Mouse (Mus musculus) large intestine, adult 2 months (tissue): ENCODE results near the gene Ywhaq. TPM values are rescaled to one million over a fixed set of nuclear protein-coding genes. Genes with fewer than 3 reads are reported as not detected.
A peak's percentile ranks its signal among the peaks of the same experiment; 100 is the strongest.

Experiments
- DNase-seq: peaks from one replicate; pipeline ENCODE4 v3.0.0-alpha.2; 2012; ENCODE audit warnings: low read depth, low spot score
- WGBS: fragments of 180-500 bp; shearing (Covaris S2); methylation state at CpG from one replicate; pipeline ENCODE4 v1.1.7; 2018; 5-methylcytosine and 5-hydroxymethylcytosine counted together
- polyA plus RNA-seq: library from polyadenylated mRNA; depleted of rRNA; stranded (reverse); fragments of >200 nt; gene quantifications from 2 replicates; pipeline ENCODE4 v1.2.3, GENCODE M21; 2012; rRNA removed

Gene Ywhaq
- polyA plus RNA-seq: 69.8 and 75.7 TPM in 2 replicates

DNA sequence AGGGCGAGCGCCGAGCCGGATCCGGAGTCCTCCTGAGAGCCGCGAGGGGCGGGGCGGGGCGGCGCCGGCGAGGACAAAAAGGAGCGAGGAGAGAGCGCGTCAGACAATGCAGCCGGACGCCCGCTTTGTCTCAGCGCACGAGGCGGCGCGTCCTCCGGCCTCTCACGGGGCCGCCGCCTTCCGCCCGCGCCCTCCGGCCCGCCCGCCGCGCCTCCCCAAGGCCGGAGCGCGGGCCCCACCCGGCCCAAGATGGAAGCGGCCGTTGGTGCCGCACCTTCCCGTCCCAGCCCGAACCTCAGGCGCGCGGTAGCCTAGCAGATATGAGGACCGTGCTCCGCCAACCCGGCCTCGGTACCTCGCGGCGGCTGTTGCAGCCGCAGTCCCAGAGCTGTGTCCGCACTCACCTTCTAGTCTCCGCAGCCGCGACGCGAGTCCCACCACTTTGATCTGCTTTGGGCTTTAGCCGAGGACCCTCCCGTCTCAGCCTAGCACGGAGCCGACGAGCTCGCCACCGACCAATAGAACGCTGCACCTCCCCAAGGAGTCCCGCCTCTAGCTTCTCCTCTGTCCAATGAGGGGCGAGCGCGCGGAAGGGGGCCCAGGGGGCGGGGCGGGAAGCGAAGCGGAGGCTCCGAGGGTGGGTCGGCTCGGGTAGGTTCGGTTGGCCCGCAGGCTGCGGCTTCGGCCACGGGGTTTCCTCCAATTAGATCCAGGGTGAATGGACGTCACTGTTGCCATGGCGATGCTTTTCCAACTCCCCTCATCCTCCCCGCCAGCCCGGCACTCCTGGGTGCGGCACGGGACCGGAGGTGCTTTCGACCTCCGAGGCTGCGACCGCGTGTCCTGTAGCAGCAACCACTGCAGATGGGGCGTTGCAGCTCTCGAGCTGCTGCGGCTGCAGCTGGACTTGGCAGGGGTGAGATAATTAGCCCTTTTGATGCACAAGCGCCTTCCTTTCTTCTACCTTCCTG, at the start of gene Ywhaq:
TSS of gene Ywhaq (minus strand) at position 538 of the 971 bp plus-strand sequence.
- peak; percentile 96 for DNase-seq
- WGBS: under 1% methylated on average over 99 of the region's 103 CpGs

DNA sequence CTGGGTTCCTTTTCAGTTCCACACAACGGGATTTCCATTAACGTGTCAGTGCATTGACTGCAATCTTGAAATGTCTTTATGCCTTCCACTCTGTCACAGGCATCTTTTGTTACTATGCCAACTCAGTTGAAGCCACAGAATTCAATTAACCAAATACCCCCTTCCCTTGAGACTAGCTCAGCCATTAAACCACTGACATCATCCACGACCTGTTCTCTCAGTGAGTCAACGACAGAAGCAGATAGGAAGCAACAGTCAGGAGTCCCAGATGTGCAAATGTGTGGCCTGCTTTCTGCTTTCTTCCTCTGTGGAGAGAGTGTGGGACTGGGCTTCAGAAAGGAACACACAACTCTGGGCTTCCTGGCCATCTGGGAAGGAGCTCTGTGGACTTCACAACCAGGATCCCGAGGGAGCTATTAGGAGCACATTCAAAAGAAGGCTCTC, 46.0 kb upstream of the Ywhaq start:
- 61% methylated on average over 5 of the region's 5 CpGs for WGBS
- DNase-seq: no peak

DNA sequence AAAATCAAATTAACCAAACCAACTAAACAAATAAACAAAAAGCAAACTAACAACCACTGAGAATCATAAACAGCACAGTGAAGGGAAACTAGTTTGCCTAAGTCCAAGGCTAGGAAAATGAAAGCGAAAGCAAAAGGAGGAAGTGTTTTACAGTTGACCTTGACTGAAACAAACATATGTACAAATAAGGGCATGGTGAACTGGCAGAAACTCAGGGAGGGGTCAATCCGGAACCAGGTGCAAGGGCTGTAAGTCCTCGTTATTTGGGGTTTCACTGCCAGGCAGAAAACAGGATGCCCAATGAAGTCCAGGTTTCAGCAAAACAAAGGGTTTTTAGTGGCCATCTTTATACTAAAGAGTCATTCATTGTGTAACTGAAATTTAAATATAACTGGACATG, 45.2 kb upstream of the Ywhaq start:
- DNase-seq: no peak
- WGBS: 40% methylated on average over 3 of the region's 3 CpGs

DNA sequence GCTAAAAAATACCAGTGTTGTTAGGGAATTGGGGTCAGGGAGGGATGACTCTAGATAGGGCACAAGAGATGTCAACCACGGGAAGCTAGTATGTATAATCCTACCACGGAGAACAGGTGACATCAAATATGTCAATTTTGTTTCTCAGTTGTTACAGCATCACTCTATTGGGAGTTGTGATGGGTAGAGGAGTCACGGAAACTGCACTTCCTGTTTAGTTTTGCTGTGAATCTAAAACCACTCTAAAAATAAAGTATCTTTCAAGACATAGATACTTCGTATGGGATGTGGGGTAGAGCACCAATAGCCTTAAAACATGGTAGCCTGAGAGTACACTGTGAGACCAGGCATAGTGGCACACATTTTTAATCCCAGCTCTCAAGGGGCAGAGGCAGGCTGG, 42.2 kb upstream of the Ywhaq start:
- no peak for DNase-seq
- WGBS: 84% methylated on average over 4 of the region's 4 CpGs

DNA sequence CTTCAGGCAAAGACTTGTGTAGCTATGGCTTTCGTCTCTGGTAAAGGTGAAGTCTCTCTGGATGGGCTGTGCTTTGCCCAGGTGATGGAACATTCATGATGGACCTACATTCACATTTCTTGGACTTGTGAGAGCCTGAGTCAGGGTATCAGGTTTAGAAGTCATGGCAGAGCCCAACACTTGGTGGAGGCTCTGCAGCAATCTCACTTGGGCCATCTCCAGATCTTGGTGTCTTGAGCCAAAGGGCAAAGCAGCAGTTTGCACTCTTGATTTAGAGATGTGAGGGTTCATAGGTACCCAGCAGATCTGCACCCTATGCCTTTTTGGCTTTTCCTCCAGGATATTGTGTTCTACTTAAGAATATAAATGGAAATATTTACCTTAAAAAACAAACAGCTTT, 38.6 kb upstream of the Ywhaq start:
- 95% methylated on average over 1 of the region's 1 CpGs for WGBS

DNA sequence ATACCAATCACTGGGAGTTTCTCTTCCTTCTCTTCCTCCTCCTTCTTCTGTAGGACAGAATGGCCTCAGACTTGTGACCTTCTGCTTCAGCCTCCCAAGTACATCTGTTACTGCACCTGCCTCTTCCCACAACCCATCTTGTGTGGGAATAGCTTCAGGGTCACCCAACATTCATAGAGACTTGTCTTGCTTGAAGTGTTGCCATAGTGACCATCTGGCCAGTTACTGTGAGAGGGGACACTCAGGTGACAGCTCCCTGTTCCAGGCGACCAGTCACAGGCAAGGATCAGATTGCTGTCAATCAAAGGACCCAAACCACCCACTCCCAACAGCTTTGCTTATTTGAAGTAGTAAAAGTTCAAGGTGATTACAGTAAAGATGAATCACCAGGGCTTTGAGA, 34.3 kb upstream of the Ywhaq start:
- WGBS: 26% methylated on average over 1 of the region's 1 CpGs
- DNase-seq: no peak

More for the DNA sequence above, 38.6 kb upstream of the Ywhaq start:
- DNase-seq: no peak

DNA sequence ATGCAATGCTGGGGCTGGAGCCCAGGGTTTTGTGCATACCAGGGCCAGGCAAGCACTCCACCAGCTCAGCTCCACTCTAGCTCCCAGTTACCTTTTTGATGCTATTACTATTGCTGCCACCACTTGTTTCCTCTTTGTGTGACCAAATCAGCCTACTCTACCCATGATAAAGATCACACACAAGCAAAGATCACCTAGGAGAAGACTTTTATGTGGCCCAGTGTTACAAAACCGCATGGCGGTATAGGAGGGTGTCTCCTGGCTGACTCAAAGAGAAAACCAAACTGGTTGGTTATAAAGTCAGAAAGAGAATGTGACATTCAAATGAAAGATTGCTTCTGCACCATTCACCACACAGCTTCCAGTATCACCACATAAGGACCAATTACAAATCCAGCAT, 33.9 kb upstream of the Ywhaq start:
- 92% methylated on average over 2 of the region's 2 CpGs for WGBS

DNA sequence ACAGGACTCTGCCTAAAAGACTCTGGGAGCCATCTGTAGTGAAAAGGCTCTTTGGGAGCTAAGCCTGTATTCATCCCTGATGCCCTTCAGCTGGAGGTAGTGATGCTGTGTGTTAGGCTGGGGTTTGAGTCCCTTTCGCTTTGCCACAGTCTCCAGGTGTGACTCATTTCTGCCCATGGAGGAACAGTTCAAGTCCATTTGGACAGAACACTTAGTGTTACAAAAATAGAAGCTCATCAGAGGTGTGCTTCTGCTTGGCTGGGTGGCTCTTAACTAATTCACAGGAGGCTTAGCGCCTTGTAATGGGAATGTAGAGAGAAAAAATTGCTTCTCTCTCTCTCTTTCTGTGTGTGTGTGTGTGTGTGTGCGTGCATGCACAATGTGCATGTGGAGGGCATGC, 26.3 kb upstream of the Ywhaq start:
- DNase-seq: no peak
- WGBS: 97% methylated on average over 3 of the region's 3 CpGs

More for the DNA sequence above, 33.9 kb upstream of the Ywhaq start:
- DNase-seq: no peak

DNA sequence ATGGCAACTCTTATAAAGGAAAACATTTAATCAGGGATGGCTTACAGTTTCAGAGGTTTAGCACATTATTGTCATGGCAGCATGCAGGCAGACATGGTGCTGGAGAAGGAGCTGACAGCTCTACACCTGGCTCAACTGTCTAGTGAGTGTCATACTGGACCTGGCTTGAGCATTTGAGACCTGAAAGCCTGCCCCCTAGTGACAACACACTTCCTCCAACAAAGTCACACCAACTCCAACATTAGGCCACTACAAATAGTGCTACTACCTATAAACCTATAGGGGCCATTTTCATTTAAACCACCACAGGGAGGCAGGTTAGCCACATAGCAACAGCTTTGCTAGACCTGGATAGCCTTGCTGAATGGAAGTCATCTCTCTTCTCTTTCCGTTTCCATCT, 24.4 kb upstream of the Ywhaq start:
- no peak for DNase-seq
- 78% methylated on average over 1 of the region's 1 CpGs for WGBS

DNA sequence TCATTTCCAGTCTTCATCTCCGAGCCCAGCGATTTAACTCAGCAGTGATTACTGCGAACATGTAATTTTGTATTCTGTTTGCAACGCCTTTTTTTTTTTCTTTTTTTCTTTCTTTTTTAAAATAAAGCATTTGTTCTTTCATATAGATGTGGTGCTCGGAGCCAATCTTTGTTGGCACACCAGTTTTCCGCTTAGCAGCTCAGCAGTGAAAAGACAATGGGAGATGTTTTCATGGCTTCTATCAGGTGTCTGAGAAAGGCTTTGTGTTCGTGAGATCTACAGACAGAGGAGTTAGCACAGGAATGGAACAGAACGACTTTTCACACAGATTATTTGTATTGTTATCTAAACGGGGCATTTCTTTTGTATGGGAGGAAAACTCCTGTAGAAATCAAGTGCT, 22.0 kb upstream of the Ywhaq start:
- WGBS: 78% methylated on average over 9 of the region's 9 CpGs
- DNase-seq: no peak

DNA sequence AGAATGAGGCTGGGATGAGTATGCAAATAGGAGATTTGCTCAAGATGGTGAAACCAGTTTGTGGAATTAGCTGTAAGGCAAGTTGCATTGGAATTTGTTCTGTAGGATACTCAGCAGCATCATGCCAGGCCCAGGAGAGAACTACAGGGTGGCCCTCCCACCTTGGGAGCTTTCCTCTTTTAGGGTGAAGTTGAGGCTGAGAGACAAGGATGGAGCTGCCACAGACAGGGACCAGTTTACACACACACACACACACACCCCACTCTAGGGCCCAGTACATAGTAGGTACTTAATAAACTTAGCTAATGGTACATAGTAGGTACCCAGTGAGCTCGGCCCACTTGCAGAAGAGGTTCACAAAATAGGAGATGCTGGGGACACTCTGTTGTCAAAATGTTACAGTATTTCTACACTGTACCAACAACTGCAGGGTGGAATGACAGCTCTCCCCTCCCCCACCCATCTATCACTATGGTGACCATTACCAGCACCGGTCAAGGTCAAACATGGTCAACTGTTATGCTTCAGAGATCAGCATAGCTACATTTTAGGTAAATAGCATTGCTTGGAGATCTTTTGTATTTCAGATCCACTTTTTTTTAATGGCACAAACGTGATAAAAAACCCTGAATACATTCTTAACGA, 21.4 kb upstream of the Ywhaq start:
- 86% methylated on average over 4 of the region's 4 CpGs for WGBS
- DNase-seq: no peak

DNA sequence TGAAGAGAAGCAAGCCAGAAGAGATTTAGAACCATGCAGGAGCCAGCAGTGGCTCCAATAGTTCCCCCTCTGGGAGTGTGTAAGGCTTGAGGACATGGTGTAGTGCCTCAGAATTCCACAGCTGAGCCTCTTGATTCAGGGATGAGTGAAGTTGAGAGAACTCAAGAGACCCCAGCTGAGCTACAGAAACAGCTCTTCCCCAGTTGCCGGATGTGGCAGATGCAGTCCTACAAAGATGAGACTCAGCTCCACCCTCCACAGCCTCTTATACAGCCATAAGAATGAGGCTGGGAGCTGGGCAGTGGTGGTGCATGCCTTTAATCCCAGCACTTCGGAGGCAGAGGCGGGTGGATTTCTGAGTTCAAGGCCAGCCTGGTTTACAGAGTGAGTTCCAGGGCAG, 20.9 kb upstream of the Ywhaq start:
- 85% methylated on average over 3 of the region's 3 CpGs for WGBS
- no peak for DNase-seq

DNA sequence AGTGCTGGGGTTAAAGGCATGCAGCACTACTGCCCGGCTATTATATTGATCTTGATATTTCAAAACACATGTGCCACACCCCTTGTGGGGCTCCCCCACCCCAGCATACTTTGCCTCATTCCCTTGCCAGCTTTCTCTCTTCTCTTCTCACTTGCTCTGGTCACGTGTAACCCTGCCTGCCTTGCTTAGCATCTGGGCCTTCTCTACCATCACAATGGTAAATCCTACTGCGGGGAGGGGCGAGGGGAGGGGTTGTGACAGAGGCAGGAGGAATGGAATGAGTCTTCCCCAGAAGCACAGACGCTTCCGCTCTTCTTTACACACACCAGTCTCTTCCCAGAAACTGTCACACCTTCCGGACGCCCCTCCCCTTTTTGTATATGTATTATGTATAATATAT, 14.5 kb upstream of the Ywhaq start:
- WGBS: 71% methylated on average over 8 of the region's 8 CpGs

DNA sequence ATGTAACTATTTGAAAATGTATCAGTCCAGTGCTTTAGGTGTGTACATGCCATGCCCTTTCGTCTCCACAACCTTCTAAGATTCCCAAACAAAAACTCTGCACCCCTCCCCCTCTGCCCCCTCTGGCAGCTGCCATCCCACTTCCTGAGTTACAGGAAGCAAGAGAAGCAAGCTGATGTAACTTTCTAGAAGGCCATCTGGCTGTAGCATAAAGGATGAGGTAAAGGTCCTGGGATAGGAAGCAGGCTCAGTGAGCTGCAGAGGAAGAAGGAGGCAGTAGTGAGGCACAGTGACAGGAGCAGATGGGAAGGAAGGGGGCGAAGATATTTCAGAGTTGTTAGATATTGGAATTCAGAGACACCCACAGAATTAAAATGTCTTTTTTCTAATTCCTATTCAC, 13.6 kb upstream of the Ywhaq start:
- WGBS: 49% methylated on average over 2 of the region's 2 CpGs
- DNase-seq: no peak

More for the DNA sequence above, 14.5 kb upstream of the Ywhaq start:
- no peak for DNase-seq

DNA sequence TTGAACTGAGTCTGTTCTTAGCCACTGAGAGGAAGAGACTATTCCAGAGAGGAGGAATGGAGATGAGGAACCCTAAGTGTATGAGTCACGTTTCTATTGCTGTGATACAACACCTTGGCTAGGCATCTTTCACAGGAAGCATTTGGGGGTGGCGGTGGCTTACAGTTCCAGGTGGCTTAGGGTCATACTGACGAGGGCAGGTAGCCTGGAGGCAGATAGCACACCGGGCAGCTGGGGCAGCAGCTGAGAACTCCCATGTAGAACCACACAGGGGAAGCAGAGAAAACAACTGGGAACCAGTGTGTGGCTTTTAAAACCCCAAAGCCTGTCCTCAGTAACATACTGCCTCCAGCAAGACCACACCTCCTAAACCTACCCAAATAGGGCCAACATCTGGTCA, 12.7 kb upstream of the Ywhaq start:
- no peak for DNase-seq
- 44% methylated on average over 4 of the region's 4 CpGs for WGBS

DNA sequence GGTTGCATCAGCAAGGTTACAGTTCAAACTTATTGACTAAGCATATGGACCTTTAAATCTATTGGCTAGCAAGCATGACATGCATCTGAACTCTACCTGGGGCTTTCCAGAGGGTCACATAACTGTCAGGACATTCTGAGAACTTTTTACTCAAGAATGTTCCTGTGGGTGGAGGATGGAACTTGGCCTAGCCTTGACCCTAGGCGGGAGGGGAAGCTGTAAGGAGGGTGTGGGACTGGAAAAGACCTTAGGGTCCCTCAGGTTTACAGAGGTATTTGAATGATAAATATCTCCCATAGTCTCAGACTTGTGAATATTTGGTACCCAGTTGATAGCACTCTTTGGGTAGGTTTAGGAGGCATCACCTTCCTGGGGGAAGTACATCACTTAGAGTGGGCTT, 11.6 kb upstream of the Ywhaq start:
- WGBS: 76% methylated on average over 1 of the region's 1 CpGs
- no peak for DNase-seq

DNA sequence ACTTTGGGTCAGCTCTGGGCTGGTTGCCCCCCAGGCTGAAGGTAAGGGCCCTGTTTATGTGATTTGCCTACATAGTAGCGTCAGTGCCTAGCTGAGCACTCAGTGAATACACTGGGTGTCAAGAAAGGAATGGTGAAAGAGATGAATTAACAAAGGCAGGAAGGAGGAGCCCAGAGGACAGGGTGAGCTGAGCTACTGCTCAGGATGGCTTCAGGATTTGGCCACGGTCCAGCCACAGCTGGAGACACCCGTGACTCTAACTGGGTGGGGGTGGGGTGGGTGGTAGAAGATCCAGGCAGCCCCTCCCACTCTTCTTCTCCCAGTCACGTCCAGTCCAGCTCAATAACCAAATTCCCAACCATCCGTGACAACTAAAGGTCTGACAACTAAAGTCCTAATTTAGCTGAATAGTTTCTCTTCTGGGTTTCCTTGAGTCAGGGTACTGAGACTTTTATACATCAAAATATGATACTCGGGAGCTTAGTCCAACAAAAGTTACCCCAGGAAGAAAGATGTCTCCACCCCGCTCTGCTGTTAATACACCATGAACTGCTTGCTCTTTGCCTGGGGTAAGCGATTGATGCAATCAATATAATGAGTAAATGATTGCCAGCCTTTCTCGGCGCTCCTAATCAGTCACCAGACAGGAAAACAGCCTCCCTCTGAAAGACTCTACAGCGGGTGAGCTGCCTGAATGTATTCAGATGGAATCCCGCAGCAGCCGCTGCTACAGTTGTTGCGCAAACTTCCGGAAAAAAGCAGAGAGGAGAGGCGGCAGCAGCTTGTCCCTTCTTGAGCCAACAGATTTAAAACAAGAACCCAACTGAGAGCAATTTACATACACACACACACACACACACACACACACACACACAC, 8.9 kb upstream of the Ywhaq start:
- peak; percentile 35 for DNase-seq
- 4% methylated on average over 16 of the region's 16 CpGs for WGBS

DNA sequence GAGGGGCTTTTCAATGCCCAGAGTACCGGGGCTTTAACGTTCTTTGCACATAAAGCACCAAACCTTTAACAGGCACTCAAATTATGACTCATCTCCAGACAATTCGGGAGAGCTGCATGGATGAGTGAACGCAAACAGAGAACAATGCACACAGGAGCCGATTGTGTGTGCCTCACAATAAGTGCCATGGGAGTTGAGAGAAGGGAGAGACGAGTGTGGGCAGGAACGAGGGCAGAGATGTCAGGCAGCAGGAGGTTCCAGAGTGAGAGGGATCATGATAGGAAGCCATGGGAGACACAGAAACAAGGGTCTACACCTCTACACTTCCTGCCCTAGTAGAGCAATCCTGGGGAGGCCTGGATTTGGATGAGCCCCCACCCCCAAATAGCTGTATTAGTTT, 7.2 kb upstream of the Ywhaq start:
- DNase-seq: no peak
- 40% methylated on average over 7 of the region's 7 CpGs for WGBS

DNA sequence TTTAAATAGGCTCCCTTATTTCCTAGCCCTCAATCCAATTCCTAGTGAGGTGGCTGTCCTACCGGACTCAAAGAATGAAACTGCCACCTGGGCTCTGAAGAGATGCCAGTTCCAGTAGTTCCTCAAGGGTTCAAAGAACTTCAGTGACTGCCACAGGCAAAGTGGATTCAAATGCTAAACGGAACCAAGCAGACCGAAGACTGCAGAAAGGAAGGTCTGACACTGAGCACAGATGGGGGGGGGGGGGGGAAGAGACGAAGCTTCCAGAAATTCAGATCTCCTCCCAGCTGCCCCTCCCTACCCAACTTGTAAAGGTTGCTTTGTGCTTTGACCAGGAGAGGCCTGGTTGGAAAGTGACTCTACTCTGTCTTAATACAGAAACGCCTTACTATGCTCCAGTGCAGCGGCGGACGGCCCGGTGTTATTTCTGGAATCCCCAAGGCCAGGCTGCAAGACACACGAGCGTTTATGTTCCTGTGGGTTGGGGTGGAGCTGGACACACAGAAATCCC, 1.2 kb upstream of the Ywhaq start:
- WGBS: 11% methylated on average over 11 of the region's 11 CpGs

DNA sequence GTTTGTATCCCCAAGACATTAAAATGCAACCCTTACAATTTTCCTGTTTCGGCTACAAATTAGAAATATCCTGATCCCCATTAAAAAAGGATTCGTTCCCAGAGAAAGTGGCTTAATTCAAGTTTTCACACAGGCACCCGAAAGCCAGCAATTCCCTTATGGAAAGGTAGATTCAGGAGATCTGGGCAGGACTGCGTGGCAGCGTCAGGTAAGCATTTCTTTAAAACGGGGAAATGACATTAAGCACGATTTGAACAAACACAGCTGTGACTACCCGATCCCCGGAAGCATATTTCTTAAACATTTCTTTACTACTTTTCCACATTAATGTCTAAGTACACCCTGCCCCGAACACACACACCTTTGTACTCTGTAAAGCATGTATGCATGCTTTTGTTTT, 646 bp upstream of the Ywhaq start:
- DNase-seq: peak; percentile 21
- WGBS: 1% methylated on average over 10 of the region's 10 CpGs

More for the DNA sequence above, 1.2 kb upstream of the Ywhaq start:
- peak; percentile 38 for DNase-seq
